In genomic region chr2:35889776-35890175, GRCm38 (mm10) we compare ENCODE assay signal across 22 mouse cellular contexts.
"Had no signal": no experiment of that assay in that cellular context is flagged by ENCODE, and none has a peak within 500 bp of the region (broad histone marks: within the 10 kb centered on the region; RNA-seq: fewer than 3 reads in every experiment).

No protein-coding gene starts in this region.

- DNase-seq: gastrocnemius, adult 2 months; gastrocnemius, postnatal 10 days; gastrocnemius, postnatal 25 days; heart, adult 18-20 months; heart, postnatal 10 days; heart, postnatal 4 days; kidney, adult 18-20 months; kidney, postnatal 25 days; kidney, postnatal 4 days; layer of hippocampus, postnatal 36 days; liver; liver, embryonic 13.5 days had no signal

- H3K27me3 ChIP-seq: heart, embryonic 12.5 days; hindbrain, embryonic 12.5 days; intestine, embryonic 15.5 days; kidney, embryonic 15.5 days; limb, embryonic 12.5 days; liver, embryonic 13.5 days had no signal

- H3K36me3 ChIP-seq: heart, embryonic 10.5 days; heart, embryonic 12.5 days; hindbrain, embryonic 10.5 days; hindbrain, embryonic 12.5 days; intestine, embryonic 15.5 days; kidney, embryonic 15.5 days; limb, embryonic 10.5 days; limb, embryonic 12.5 days; liver, embryonic 13.5 days had no signal

- H3K4me3 ChIP-seq: gastrocnemius, adult 2 months; heart, embryonic 10.5 days; heart, embryonic 12.5 days; hindbrain, embryonic 10.5 days; hindbrain, embryonic 12.5 days; intestine, embryonic 15.5 days; kidney, embryonic 15.5 days; layer of hippocampus, adult 2 months; left cerebral cortex, adult 2 months; limb, embryonic 10.5 days; limb, embryonic 12.5 days; liver, embryonic 13.5 days had no signal
